Mouse (Mus musculus): ENCODE measurements around the gene Ppp1r1a.

DNA sequence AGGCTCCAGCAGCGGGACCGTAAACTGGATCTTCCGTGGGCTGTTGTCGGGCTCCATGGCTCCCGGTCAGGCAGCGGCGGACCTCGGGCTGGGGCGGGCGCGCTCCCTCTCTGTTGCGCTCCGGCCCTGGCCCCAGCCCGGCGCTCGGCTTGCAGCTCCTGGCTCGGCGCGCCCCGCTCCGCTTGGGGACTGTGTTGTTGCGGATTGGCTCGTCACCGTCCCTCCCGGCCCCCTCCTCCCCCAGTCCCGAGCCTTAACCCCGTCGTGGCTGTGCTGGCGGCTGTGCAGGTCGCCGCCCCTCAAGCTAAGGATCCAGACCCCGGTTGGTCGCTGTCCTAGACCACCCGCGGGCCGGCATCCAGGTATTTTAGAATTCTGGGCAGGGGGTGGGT is at the start of gene Ppp1r1a:
- TF ChIP-seq GATA1 (IDR thresholded peaks at IDR 0.05; ENCODE audit: borderline replicate concordance, low read length) (no peak), FLI1 (IDR thresholded peaks at IDR 0.05; ENCODE audit: low read length) (no peak)

Measured in megakaryocyte, embryonic 14.5 days (primary cell).